8 mouse cellular contexts compared by ENCODE assay signal in the genomic region with DNA sequence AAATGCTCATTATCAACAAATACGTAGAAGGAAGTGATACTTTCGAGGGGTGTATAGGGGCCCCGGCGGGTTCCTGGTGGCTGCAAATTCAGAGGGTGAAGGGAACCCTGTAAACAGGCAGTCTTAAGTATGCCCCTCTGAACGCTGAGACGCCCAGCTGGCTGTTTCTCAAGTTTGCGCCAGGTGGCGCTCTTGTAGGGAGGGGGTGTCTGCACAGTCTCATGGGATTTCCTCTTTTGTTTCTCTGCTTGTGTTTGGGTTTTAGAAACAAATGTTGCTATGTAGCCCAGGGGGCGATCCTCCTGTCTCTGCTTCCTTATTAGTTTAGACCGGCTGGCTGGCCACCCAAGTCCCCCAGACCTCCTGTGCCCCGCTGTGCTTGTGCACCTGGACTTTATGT. TPM values are rescaled to one million over a fixed set of nuclear protein-coding genes. Genes with fewer than 3 reads are reported as not detected.
A peak's percentile ranks its signal among the peaks of the same experiment; 100 is the strongest.
DNase-seq lines count a peak whose midpoint lies in the region; ATAC-seq and TF ChIP-seq lines count a peak whose summit lies in the region.

No protein-coding gene starts in this region.

- TF ChIP-seq CTCF in midbrain, postnatal 0 days (IDR thresholded peaks at IDR 0.05): peak; percentile 59

- ATAC-seq in hindbrain, embryonic 13.5 days (ENCODE audit: low FRiP score): no peak
- ATAC-seq in heart, embryonic 15.5 days (replicated peaks; ENCODE audit: insufficient number of reproducible peaks, insufficient read depth, low FRiP score, low read depth): no peak
- ATAC-seq in midbrain, postnatal 0 days (ENCODE audit: low FRiP score): peak; percentile 48; the same call in 1 of the 2 replicates

- no peak overlapping the region for H3K4me2 ChIP-seq in hindbrain, embryonic 13.5 days
- peak overlapping the region; percentile 31; the same call in 1 of the 2 replicates for H3K4me2 ChIP-seq in heart, embryonic 15.5 days
- no peak overlapping the region for H3K4me2 ChIP-seq in midbrain, postnatal 0 days (ENCODE audit: low read depth, low read length, poor library complexity, severe bottlenecking)

- 31% methylated on average over 11 of the region's 11 CpGs for WGBS in hindbrain, embryonic 10.5 days
- WGBS in hindbrain, embryonic 13.5 days: 31% methylated on average over 11 of the region's 11 CpGs
- 22% methylated on average over 11 of the region's 11 CpGs for WGBS in embryonic facial prominence, embryonic 10.5 days
- WGBS in heart, embryonic 15.5 days: 22% methylated on average over 11 of the region's 11 CpGs
- WGBS in midbrain, postnatal 0 days: 29% methylated on average over 11 of the region's 11 CpGs

- no peak overlapping the region for H3K9ac ChIP-seq in hindbrain, embryonic 13.5 days
- no peak overlapping the region for H3K9ac ChIP-seq in heart, embryonic 15.5 days
- H3K9ac ChIP-seq in midbrain, postnatal 0 days (replicated peaks; ENCODE audit: low read length, poor library complexity, severe bottlenecking): no peak overlapping the region

- intact Hi-C loops in left cerebral cortex, postnatal 14 days (cut with DNase I): loop anchor here (1.0 to 2.0 kb wide), 2 partner anchors 73 to 120 kb away; no protein-coding TSS in a partner anchor

- peaks cover 7% of the 10 kb centered on the region for H3K36me3 ChIP-seq in hindbrain, embryonic 10.5 days
- H3K36me3 ChIP-seq in hindbrain, embryonic 13.5 days: peaks cover 14% of the 10 kb centered on the region
- H3K36me3 ChIP-seq in embryonic facial prominence, embryonic 10.5 days (replicated peaks): peaks cover 5% of the 10 kb centered on the region; the same call in 1 of the 2 replicates
- H3K36me3 ChIP-seq in heart, embryonic 15.5 days: no peaks in the 10 kb centered on the region
- H3K36me3 ChIP-seq in midbrain, postnatal 0 days (ENCODE audit: insufficient read depth, low read length): 0 out of 2 replicates have a peak, but pooled peaks cover 4% of the 10 kb centered on the region

- H3K4me3 ChIP-seq in hindbrain, embryonic 10.5 days: no peak overlapping the region
- H3K4me3 ChIP-seq in hindbrain, embryonic 13.5 days: no peak overlapping the region
- no peak overlapping the region for H3K4me3 ChIP-seq in embryonic facial prominence, embryonic 10.5 days
- H3K4me3 ChIP-seq in heart, embryonic 15.5 days: no peak overlapping the region
- H3K4me3 ChIP-seq in midbrain, postnatal 0 days (ENCODE audit: low read depth, low read length): no peak overlapping the region

- 0 out of 2 replicates have a peak, but pooled peaks cover under 1% of the 10 kb centered on the region for H3K9me3 ChIP-seq in hindbrain, embryonic 10.5 days
- H3K9me3 ChIP-seq in hindbrain, embryonic 13.5 days: 0 out of 2 replicates have a peak, but pooled peaks cover under 1% of the 10 kb centered on the region
- H3K9me3 ChIP-seq in embryonic facial prominence, embryonic 10.5 days: 0 out of 2 replicates have a peak, but pooled peaks cover 1% of the 10 kb centered on the region
- H3K9me3 ChIP-seq in heart, embryonic 15.5 days (replicated peaks): no peaks in the 10 kb centered on the region
- no peaks in the 10 kb centered on the region for H3K9me3 ChIP-seq in midbrain, postnatal 0 days (ENCODE audit: low read length)

- peaks cover 16% of the 10 kb centered on the region for H3K27me3 ChIP-seq in hindbrain, embryonic 10.5 days (ENCODE audit: insufficient read depth, poor library complexity, severe bottlenecking)
- 0 out of 2 replicates have a peak, but pooled peaks cover 6% of the 10 kb centered on the region for H3K27me3 ChIP-seq in hindbrain, embryonic 13.5 days
- H3K27me3 ChIP-seq in embryonic facial prominence, embryonic 10.5 days (replicated peaks; ENCODE audit: low read depth, poor library complexity, severe bottlenecking): peaks cover 17% of the 10 kb centered on the region
- H3K27me3 ChIP-seq in heart, embryonic 15.5 days: no peaks in the 10 kb centered on the region; the same call in 1 of the 2 replicates
- H3K27me3 ChIP-seq in midbrain, postnatal 0 days (ENCODE audit: insufficient read depth, low read length): no peaks in the 10 kb centered on the region

- no peaks in the 10 kb centered on the region; the same call in 1 of the 2 replicates for H3K4me1 ChIP-seq in hindbrain, embryonic 10.5 days (replicated peaks)
- peaks cover 5% of the 10 kb centered on the region; the same call in 1 of the 2 replicates for H3K4me1 ChIP-seq in hindbrain, embryonic 13.5 days (replicated peaks)
- 0 out of 2 replicates have a peak, but pooled peaks cover 6% of the 10 kb centered on the region for H3K4me1 ChIP-seq in embryonic facial prominence, embryonic 10.5 days
- no peaks in the 10 kb centered on the region; the same call in 1 of the 2 replicates for H3K4me1 ChIP-seq in heart, embryonic 15.5 days (replicated peaks)
- no peaks in the 10 kb centered on the region for H3K4me1 ChIP-seq in midbrain, postnatal 0 days (ENCODE audit: insufficient read depth, low read length)

- H3K27ac ChIP-seq in hindbrain, embryonic 10.5 days: no peak overlapping the region
- no peak overlapping the region for H3K27ac ChIP-seq in hindbrain, embryonic 13.5 days
- no peak overlapping the region for H3K27ac ChIP-seq in embryonic facial prominence, embryonic 10.5 days (replicated peaks)
- no peak overlapping the region for H3K27ac ChIP-seq in heart, embryonic 15.5 days
- H3K27ac ChIP-seq in midbrain, postnatal 0 days (ENCODE audit: low read depth, low read length): no peak overlapping the region

- DNase-seq in hindbrain, embryonic 10.5 days (ENCODE audit: low spot score): peak; percentile 46
- DNase-seq in Muller cell, postnatal 12 days (ENCODE audit: inconsistent ontology term): peak; percentile 24
- DNase-seq in embryonic facial prominence, embryonic 10.5 days (ENCODE audit: low spot score): peak; percentile 59
- DNase-seq in left cerebral cortex, postnatal 14 days (ENCODE audit: low spot score in 2 of 2): peak; percentile 35 to 42
- DNase-seq in midbrain, postnatal 0 days (ENCODE audit: low spot score): peak; percentile 49
- DNase-seq in telencephalon, adult 2 months (ENCODE audit: low read depth, low spot score): peak; percentile 24

RNA-seq across cellular contexts. Expression of a gene that starts 29.3 kb away (rescaled TPM):
- 28.3 and 31.7 TPM in 2 replicates for polyA plus RNA-seq in hindbrain, embryonic 10.5 days (2016; fragmentation: Nextera tagmentation; extraction: Ambion mirVana)
- polyA plus RNA-seq in hindbrain, embryonic 13.5 days (2015; fragmentation: Nextera tagmentation; extraction: Ambion mirVana): 45.7 TPM in 2 replicates
- polyA plus RNA-seq in embryonic facial prominence, embryonic 10.5 days (2016; fragmentation: Nextera tagmentation; extraction: Ambion mirVana): 20.2 and 21.6 TPM in 2 replicates
- polyA plus RNA-seq in heart, embryonic 15.5 days (2015; fragmentation: Nextera tagmentation; extraction: Ambion mirVana): 10.5 and 13.4 TPM in 2 replicates
- 10 to 100 TPM; 37.3 to 39.9 TPM for total RNA-seq in left cerebral cortex, postnatal 14 days (2021)
- 36.6 and 45.8 TPM in 2 replicates for total RNA-seq in midbrain, postnatal 0 days (2014; rRNA removed)
- 42.1 and 48.1 TPM in 2 replicates for polyA plus RNA-seq in midbrain, postnatal 0 days (2015; fragmentation: Nextera tagmentation; extraction: Ambion mirVana)

RNA-seq across cellular contexts. Expression of a gene that starts 31.6 kb away (rescaled TPM):
- 35.8 and 36.7 TPM in 2 replicates for polyA plus RNA-seq in hindbrain, embryonic 10.5 days (2016; fragmentation: Nextera tagmentation; extraction: Ambion mirVana)
- polyA plus RNA-seq in hindbrain, embryonic 13.5 days (2015; fragmentation: Nextera tagmentation; extraction: Ambion mirVana): 36.1 TPM in 2 replicates
- 39.8 and 41.4 TPM in 2 replicates for polyA plus RNA-seq in embryonic facial prominence, embryonic 10.5 days (2016; fragmentation: Nextera tagmentation; extraction: Ambion mirVana)
- polyA plus RNA-seq in heart, embryonic 15.5 days (2015; fragmentation: Nextera tagmentation; extraction: Ambion mirVana): 23.7 and 26.3 TPM in 2 replicates
- total RNA-seq in left cerebral cortex, postnatal 14 days (2021): 1 to 10 TPM; 8.7 to 8.9 TPM
- 21.5 and 21.7 TPM in 2 replicates for total RNA-seq in midbrain, postnatal 0 days (2014; rRNA removed)
- polyA plus RNA-seq in midbrain, postnatal 0 days (2015; fragmentation: Nextera tagmentation; extraction: Ambion mirVana): 29.6 and 31.3 TPM in 2 replicates

RNA-seq across cellular contexts. Expression of a gene that starts 48.8 kb away (rescaled TPM):
- polyA plus RNA-seq in hindbrain, embryonic 10.5 days (2016; fragmentation: Nextera tagmentation; extraction: Ambion mirVana): 0.15 and 0.85 TPM in 2 replicates
- polyA plus RNA-seq in hindbrain, embryonic 13.5 days (2015; fragmentation: Nextera tagmentation; extraction: Ambion mirVana): 3.3 and 4.4 TPM in 2 replicates
- polyA plus RNA-seq in embryonic facial prominence, embryonic 10.5 days (2016; fragmentation: Nextera tagmentation; extraction: Ambion mirVana): 0.20 TPM in 2 replicates
- polyA plus RNA-seq in heart, embryonic 15.5 days (2015; fragmentation: Nextera tagmentation; extraction: Ambion mirVana): 0.84 and 1.2 TPM in 2 replicates
- total RNA-seq in left cerebral cortex, postnatal 14 days (2021): 10 to 100 TPM; 13.8 to 15.4 TPM
- 30.6 and 34.9 TPM in 2 replicates for total RNA-seq in midbrain, postnatal 0 days (2014; rRNA removed)
- 10.9 and 11.4 TPM in 2 replicates for polyA plus RNA-seq in midbrain, postnatal 0 days (2015; fragmentation: Nextera tagmentation; extraction: Ambion mirVana)
